Mouse (Mus musculus): Measurements from ENCODE around the gene Ifitm10. TPM values are rescaled to one million over a fixed set of nuclear protein-coding genes. Genes with fewer than 3 reads are reported as not detected.
A peak's percentile ranks its signal among the peaks of the same experiment; 100 is the strongest.

Gene Ifitm10
- polyA plus RNA-seq, 1 experiment from 2014 or later, result 0.40 TPM

DNA sequence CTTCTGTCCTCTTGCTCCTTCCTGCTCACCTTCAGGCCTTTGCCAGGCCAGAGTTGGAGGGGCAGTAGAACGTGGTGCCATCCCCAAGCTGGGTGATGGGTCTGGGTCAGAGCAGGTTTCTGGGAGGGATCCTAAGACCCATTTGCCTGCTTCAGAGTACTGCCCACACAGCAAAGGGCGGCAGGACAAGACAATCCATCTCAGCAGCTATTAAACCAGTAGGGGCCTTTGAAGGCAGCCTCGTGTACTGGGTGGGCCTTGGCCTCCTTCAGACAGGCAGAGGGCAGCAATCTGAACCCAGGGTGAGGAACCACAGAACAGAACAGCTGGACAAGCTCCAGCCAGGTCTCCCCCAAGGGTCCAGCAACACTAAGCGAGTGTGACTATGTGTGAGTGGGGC lies 2.5 kb upstream of the Ifitm10 start:
- no peak for DNase-seq (ENCODE audit: low spot score, missing footprints)
- Histone ChIP-seq H3K9ac (ENCODE audit: low read length) (no peak overlapping the region), H3K36me3 (ENCODE audit: control insufficient read depth, insufficient read depth, low read length) (peaks cover 17% of the 10 kb centered on the region; the same call in 1 of the 2 replicates), H3K9me3 (ENCODE audit: control insufficient read depth, low read length) (no peaks in the 10 kb centered on the region), H3K4me1 (ENCODE audit: control insufficient read depth, insufficient read depth, low read length) (peaks cover 8% of the 10 kb centered on the region; the same call in 1 of the 2 replicates), H3K4me2 (no peak overlapping the region), H3K4me3 (ENCODE audit: low read depth, low read length) (no peak overlapping the region), H3K27me3 (ENCODE audit: control insufficient read depth, insufficient read depth, low read length) (peaks cover 20% of the 10 kb centered on the region), H3K27ac (ENCODE audit: low read depth, low read length) (no peak overlapping the region)
- ATAC-seq (ENCODE audit: low FRiP score), result no peak
- WGBS, result 85% methylated on average over 4 of the region's 4 CpGs

DNA sequence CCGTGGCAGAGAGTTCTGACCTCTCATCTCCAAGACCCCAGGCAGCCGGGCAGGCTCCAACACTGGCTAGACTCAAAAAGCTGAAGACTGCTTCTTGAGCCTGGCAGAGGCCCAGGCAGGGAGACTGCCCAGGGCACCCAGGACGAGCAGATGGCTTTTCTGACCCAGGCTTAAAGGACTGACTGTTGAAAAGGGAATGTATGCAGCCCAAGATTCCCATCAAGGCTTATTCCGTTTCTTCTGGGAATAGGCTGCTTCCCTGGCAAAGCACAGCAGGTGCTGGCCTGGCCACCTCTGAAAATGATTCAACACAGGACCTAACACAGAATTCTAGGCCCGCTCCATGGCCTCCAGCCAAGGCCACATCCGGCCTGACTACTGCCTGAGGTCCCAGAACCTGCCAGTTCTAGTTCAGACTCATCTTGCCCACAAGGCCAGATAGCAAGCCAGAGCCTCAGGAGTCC lies 1.7 kb upstream of the Ifitm10 start:
- Histone ChIP-seq H3K27ac (ENCODE audit: low read depth, low read length) (no peak overlapping the region), H3K9me3 (ENCODE audit: control insufficient read depth, low read length) (no peaks in the 10 kb centered on the region), H3K27me3 (ENCODE audit: control insufficient read depth, insufficient read depth, low read length) (peaks cover 23% of the 10 kb centered on the region), H3K4me2 (no peak overlapping the region), H3K4me1 (ENCODE audit: control insufficient read depth, insufficient read depth, low read length) (peaks cover 8% of the 10 kb centered on the region; the same call in 1 of the 2 replicates), H3K4me3 (ENCODE audit: low read depth, low read length) (no peak overlapping the region), H3K36me3 (ENCODE audit: control insufficient read depth, insufficient read depth, low read length) (peaks cover 11% of the 10 kb centered on the region; the same call in 1 of the 2 replicates), H3K9ac (ENCODE audit: low read length) (no peak overlapping the region)
- ATAC-seq (ENCODE audit: low FRiP score) (no peak), DNase-seq (ENCODE audit: low spot score, missing footprints) (no peak)
- 81% methylated on average over 6 of the region's 6 CpGs for WGBS

DNA sequence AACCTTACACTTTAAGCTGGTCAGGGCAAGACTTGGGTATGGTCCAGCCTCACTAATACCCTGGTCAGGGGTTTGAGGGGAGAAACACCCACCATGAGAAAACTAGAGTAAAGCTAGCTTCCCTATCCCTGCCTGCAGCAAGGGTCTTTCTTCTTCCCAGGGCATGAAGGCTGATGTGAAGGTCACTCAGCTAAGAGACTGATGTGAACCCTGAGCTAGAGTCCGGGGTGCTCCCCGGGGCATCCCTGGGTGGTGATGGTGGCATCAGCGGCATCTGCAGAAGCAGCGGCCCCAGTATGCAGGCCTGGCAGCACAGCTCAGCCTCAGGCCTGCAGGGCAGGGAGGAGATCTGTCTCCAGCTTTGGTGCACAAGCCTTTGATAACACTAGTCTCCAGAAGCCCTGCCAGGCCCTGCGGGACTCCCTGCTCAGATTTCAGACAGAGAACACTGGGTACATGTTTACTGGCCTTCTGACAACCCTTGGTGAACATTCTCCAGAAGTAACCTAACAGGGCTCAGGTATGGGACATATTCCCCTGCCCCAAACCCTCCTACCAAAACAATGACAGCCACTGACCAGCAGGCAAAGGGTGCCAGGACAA lies 961 bp upstream of the Ifitm10 start:
- Histone ChIP-seq H3K4me2 (no peak overlapping the region), H3K9ac (ENCODE audit: low read length) (no peak overlapping the region), H3K27ac (ENCODE audit: low read depth, low read length) (no peak overlapping the region), H3K27me3 (ENCODE audit: control insufficient read depth, insufficient read depth, low read length) (peaks cover 23% of the 10 kb centered on the region), H3K4me1 (ENCODE audit: control insufficient read depth, insufficient read depth, low read length) (peaks cover 8% of the 10 kb centered on the region; the same call in 1 of the 2 replicates), H3K4me3 (ENCODE audit: low read depth, low read length) (no peak overlapping the region), H3K36me3 (ENCODE audit: control insufficient read depth, insufficient read depth, low read length) (peaks cover 10% of the 10 kb centered on the region; the same call in 1 of the 2 replicates), H3K9me3 (ENCODE audit: control insufficient read depth, low read length) (no peaks in the 10 kb centered on the region)
- no peak for DNase-seq (ENCODE audit: low spot score, missing footprints)
- 90% methylated on average over 5 of the region's 5 CpGs for WGBS
- ATAC-seq (ENCODE audit: low FRiP score), result no peak

DNA sequence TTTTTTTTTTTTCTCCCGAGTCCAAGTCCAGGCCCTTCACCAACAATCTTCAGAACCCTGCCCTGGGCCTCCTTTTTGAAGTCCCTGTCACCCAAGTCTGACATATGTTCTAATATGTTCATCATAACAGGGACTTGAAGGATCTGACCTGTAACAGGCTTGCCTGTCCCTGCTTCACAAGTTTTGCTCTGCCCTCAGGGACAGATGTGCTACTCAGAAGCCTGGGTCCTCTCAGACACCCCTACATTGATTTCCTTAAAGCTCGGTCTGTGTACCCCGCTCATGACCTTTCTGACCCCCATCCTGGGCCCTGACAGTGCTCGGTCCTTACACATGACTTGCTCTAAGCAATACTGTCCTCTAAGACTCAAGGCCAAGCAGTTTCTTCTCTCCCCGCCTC lies 514 bp downstream of the Ifitm10 start:
- Histone ChIP-seq H3K4me3 (ENCODE audit: low read depth, low read length) (no peak overlapping the region), H3K36me3 (ENCODE audit: control insufficient read depth, insufficient read depth, low read length) (peaks cover 7% of the 10 kb centered on the region; the same call in 1 of the 2 replicates), H3K9ac (ENCODE audit: low read length) (no peak overlapping the region), H3K9me3 (ENCODE audit: control insufficient read depth, low read length) (no peaks in the 10 kb centered on the region), H3K27me3 (ENCODE audit: control insufficient read depth, insufficient read depth, low read length) (peaks cover 23% of the 10 kb centered on the region), H3K27ac (ENCODE audit: low read depth, low read length) (no peak overlapping the region), H3K4me1 (ENCODE audit: control insufficient read depth, insufficient read depth, low read length) (peaks cover 8% of the 10 kb centered on the region; the same call in 1 of the 2 replicates), H3K4me2 (no peak overlapping the region)
- 73% methylated on average over 5 of the region's 5 CpGs for WGBS
- DNase-seq (ENCODE audit: low spot score, missing footprints) (no peak), ATAC-seq (ENCODE audit: low FRiP score) (no peak)

DNA sequence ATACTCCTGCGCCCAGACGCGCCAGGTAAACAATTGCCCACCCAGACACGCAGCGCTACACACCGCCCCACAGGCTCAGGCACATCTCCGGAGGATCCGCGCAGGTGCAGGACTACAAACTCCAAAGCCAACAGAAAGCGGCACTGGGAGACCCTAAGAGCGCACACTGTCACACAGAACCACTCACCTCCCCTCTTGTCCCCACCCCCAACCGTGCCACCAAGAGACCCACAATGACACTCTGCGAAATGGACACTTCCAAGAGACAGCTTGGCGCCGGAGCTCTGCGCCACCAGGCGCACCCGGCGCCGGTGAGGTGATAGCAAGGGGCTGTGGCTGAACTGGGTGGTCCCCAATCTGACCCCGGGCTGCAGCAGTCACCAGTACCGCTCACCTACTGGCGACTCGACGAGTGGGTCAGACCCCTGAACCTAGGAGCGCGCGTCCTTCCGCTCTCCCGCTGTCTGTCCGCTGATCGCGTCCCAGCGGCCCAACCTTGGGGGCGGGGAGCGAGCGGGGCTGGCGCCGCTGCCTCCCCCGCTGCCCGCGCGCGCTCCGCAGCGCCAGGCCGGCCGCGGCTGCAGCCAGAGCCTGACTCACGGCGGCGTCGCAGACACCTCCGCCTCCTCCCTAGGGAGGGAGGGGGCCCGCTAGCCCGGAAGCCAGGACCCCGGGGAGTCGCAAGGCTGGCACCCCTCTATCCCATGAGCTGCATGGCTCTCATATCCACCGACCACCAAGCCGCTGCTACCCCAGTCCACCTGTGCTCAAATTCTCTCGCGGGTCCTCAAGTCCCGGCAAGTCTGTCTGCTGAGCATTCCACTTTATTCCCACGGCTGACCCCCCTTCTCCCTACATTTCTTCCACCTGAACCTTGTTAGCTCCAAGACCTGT lies 1.5 kb downstream of the Ifitm10 start:
- Histone ChIP-seq H3K4me2 (peak overlapping the region; percentile 47), H3K27me3 (ENCODE audit: control insufficient read depth, insufficient read depth, low read length) (peaks cover 23% of the 10 kb centered on the region), H3K9me3 (ENCODE audit: control insufficient read depth, low read length) (no peaks in the 10 kb centered on the region), H3K27ac (ENCODE audit: low read depth, low read length) (no peak overlapping the region), H3K4me3 (ENCODE audit: low read depth, low read length) (peak overlapping the region; percentile 27), H3K9ac (ENCODE audit: low read length) (no peak overlapping the region; the same call in 1 of the 2 replicates), H3K36me3 (ENCODE audit: control insufficient read depth, insufficient read depth, low read length) (peaks cover 7% of the 10 kb centered on the region; the same call in 1 of the 2 replicates), H3K4me1 (ENCODE audit: control insufficient read depth, insufficient read depth, low read length) (peaks cover 8% of the 10 kb centered on the region; the same call in 1 of the 2 replicates)
- ATAC-seq (ENCODE audit: low FRiP score) (no peak), DNase-seq (ENCODE audit: low spot score, missing footprints) (peak; percentile 87)
- 1% methylated on average over 58 of the region's 64 CpGs for WGBS

DNA sequence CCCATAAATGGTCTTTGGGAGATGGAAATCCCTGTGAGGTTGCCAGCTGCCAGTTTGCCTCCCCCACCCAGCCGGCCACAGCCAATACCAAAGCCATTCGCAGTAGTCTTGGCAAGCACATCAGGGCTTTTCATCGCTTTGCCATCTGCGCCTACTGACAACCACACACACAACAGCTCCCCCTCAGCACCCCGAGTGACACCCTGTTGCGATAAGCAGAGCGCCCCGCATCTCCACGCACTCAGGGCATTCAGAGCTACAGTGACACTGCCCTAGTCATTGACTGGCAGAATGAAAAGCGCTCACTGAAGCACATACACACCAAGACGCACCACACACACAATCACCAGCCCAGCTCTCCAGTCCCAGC lies 2.2 kb downstream of the Ifitm10 start:
- 30% methylated on average over 11 of the region's 11 CpGs for WGBS
- Histone ChIP-seq H3K36me3 (ENCODE audit: control insufficient read depth, insufficient read depth, low read length) (peaks cover 1% of the 10 kb centered on the region; the same call in 1 of the 2 replicates), H3K9me3 (ENCODE audit: control insufficient read depth, low read length) (no peaks in the 10 kb centered on the region), H3K4me3 (ENCODE audit: low read depth, low read length) (peak overlapping the region; percentile 27; the same call in 1 of the 2 replicates), H3K27ac (ENCODE audit: low read depth, low read length) (no peak overlapping the region), H3K9ac (ENCODE audit: low read length) (no peak overlapping the region), H3K27me3 (ENCODE audit: control insufficient read depth, insufficient read depth, low read length) (peaks cover 23% of the 10 kb centered on the region), H3K4me1 (ENCODE audit: control insufficient read depth, insufficient read depth, low read length) (peaks cover 8% of the 10 kb centered on the region; the same call in 1 of the 2 replicates), H3K4me2 (peak overlapping the region; percentile 47)
- DNase-seq (ENCODE audit: low spot score, missing footprints) (no peak), ATAC-seq (ENCODE audit: low FRiP score) (no peak)

DNA sequence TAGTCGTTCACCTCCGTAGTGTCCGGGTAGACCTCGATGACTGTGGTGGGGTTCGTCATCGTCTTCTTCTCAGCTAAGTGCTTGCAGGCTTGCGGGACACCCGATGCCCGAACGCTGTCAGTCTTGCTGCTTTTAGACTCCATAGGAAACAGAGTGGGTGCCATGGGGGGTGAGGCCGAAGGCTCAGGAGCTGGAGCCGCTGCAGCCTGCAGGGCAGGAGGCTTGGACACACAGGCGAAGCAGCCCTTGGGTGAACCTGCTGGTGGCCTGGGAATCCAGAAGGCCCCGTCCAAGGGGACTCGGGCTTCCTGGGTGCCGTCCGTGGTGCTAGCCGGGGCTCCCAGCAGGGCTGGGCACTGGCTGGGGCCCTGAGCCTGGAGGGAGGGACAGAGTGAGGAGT lies 2.6 kb downstream of the Ifitm10 start:
- DNase-seq (ENCODE audit: low spot score, missing footprints), result no peak
- no peak overlapping the region for H3K9ac ChIP-seq (ENCODE audit: low read length)
- peaks cover 8% of the 10 kb centered on the region; the same call in 1 of the 2 replicates for H3K4me1 ChIP-seq (ENCODE audit: control insufficient read depth, insufficient read depth, low read length)
- WGBS, result 86% methylated on average over 18 of the region's 18 CpGs
- H3K9me3 ChIP-seq (ENCODE audit: control insufficient read depth, low read length), result no peaks in the 10 kb centered on the region
- H3K36me3 ChIP-seq (ENCODE audit: control insufficient read depth, insufficient read depth, low read length), result no peaks in the 10 kb centered on the region
- ATAC-seq (ENCODE audit: low FRiP score), result no peak
- no peak overlapping the region for H3K4me2 ChIP-seq
- H3K4me3 ChIP-seq (ENCODE audit: low read depth, low read length), result no peak overlapping the region
- H3K27ac ChIP-seq (ENCODE audit: low read depth, low read length), result no peak overlapping the region
- peaks cover 23% of the 10 kb centered on the region for H3K27me3 ChIP-seq (ENCODE audit: control insufficient read depth, insufficient read depth, low read length)

DNA sequence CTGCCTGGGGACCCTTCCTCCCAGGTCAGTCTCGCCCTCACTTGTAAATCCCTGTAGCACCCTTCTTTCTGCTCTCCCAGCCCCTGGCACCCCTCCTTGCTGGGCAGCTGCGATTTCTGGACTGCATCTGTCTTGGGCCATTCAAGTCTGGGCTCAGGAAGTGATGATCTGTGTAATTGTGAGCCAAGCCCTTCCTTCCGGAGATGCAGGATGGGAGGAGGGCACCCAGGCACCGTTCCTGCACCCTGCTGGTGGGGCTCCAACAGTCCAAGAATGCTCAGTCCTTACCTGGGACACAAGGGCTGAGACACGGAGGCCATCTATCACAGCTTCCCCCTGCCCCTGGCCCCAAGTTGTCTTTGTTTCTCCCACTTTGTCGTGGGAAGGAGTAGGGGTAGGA lies 3.7 kb downstream of the Ifitm10 start:
- ATAC-seq (ENCODE audit: low FRiP score) (no peak), DNase-seq (ENCODE audit: low spot score, missing footprints) (no peak)
- peaks cover 8% of the 10 kb centered on the region; the same call in 1 of the 2 replicates for H3K4me1 ChIP-seq (ENCODE audit: control insufficient read depth, insufficient read depth, low read length)
- no peak overlapping the region for H3K27ac ChIP-seq (ENCODE audit: low read depth, low read length)
- no peaks in the 10 kb centered on the region for H3K36me3 ChIP-seq (ENCODE audit: control insufficient read depth, insufficient read depth, low read length)
- WGBS, result 75% methylated on average over 6 of the region's 6 CpGs
- H3K27me3 ChIP-seq (ENCODE audit: control insufficient read depth, insufficient read depth, low read length), result peaks cover 23% of the 10 kb centered on the region
- H3K4me2 ChIP-seq, result no peak overlapping the region
- no peak overlapping the region for H3K4me3 ChIP-seq (ENCODE audit: low read depth, low read length)
- no peak overlapping the region for H3K9ac ChIP-seq (ENCODE audit: low read length)
- no peaks in the 10 kb centered on the region for H3K9me3 ChIP-seq (ENCODE audit: control insufficient read depth, low read length)

DNA sequence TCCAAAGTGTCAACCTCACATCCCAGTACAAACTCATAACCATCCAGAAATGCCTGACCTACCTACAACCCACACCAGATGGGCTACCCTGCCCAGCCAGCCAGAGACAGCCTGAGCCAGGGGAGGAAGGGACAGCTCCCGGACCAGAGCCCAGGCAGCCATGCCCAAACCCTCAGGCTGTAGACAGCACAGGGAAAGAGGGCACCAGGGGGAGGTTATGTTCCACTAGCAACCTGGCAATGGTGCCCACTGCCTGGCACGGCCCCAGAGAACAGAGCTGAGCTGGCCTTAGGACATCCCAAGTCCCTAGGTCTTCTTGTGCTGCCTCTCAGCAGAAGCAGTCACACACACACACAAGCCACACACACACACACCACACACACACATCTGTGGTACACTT lies 4.7 kb downstream of the Ifitm10 start:
- Histone ChIP-seq H3K36me3 (ENCODE audit: control insufficient read depth, insufficient read depth, low read length) (no peaks in the 10 kb centered on the region), H3K9me3 (ENCODE audit: control insufficient read depth, low read length) (no peaks in the 10 kb centered on the region), H3K9ac (ENCODE audit: low read length) (no peak overlapping the region), H3K4me1 (ENCODE audit: control insufficient read depth, insufficient read depth, low read length) (peaks cover 8% of the 10 kb centered on the region; the same call in 1 of the 2 replicates), H3K4me2 (no peak overlapping the region), H3K27me3 (ENCODE audit: control insufficient read depth, insufficient read depth, low read length) (peaks cover 23% of the 10 kb centered on the region), H3K27ac (ENCODE audit: low read depth, low read length) (no peak overlapping the region), H3K4me3 (ENCODE audit: low read depth, low read length) (no peak overlapping the region)
- ATAC-seq (ENCODE audit: low FRiP score), result no peak
- WGBS, result 87% methylated on average over 2 of the region's 2 CpGs
- DNase-seq (ENCODE audit: low spot score, missing footprints), result no peak
